Mouse (Mus musculus) ES-E14 (cell line): Measurements from ENCODE around the gene Nod2.

ENCODE experiments used
- CHD2 ChIP-seq: IDR thresholded peaks from 2 replicates; pipeline ENCODE4 v1.6.1; 2014; ENCODE audit warnings: mild to moderate bottlenecking, low read depth, low read length, inconsistent platforms
- HCFC1 ChIP-seq: IDR thresholded peaks from 2 replicates; pipeline ENCODE4 v1.6.1; 2012; ENCODE audit warnings: low read length, inconsistent platforms, borderline replicate concordance; ENCODE audit not compliant: insufficient read depth
- MAFK ChIP-seq: IDR thresholded peaks from 2 replicates; pipeline ENCODE4 v1.6.1; 2014; ENCODE audit warnings: mild to moderate bottlenecking, low read depth, low read length, inconsistent platforms; ENCODE audit not compliant: insufficient read depth
- ZNF384 ChIP-seq: IDR thresholded peaks from 2 replicates; pipeline ENCODE4 v1.6.1; 2012; ENCODE audit warnings: low read depth, low read length, inconsistent platforms

- no peak for TF ChIP-seq CHD2
- no peak for TF ChIP-seq HCFC1
- TF ChIP-seq MAFK, result no peak
- no peak for TF ChIP-seq ZNF384
Observed at GRCm38 (mm10) chr8:88673859-88674258, 26.7 kb downstream of the Nod2 start.
